Mouse (Mus musculus): Measurements from ENCODE around the gene Fam178b.
A peak's percentile ranks its signal among the peaks of the same experiment; 100 is the strongest.

The Fam178b gene

GRCm38 (mm10) chr1:36583408-36584116 is 99.4 kb downstream of the Fam178b start:
- no peak for DNase-seq

GRCm38 (mm10) chr1:36582211-36582610 is 100.8 kb downstream of the Fam178b start:
- DNase-seq, result no peak

GRCm38 (mm10) chr1:36581260-36581659 is 101.7 kb downstream of the Fam178b start:
- DNase-seq, result no peak

GRCm38 (mm10) chr1:36580384-36581207 is 102.4 kb downstream of the Fam178b start:
- DNase-seq, result no peak

GRCm38 (mm10) chr1:36579974-36580383 is 103.0 kb downstream of the Fam178b start:
- DNase-seq, result no peak

GRCm38 (mm10) chr1:36576991-36577675 is 105.8 kb downstream of the Fam178b start:
- no peak for DNase-seq

- no peak for DNase-seq
Observed at GRCm38 (mm10) chr1:36575347-36575746, 107.6 kb downstream of the Fam178b start.

- no peak for DNase-seq
Observed at GRCm38 (mm10) chr1:36574196-36574955, 108.6 kb downstream of the Fam178b start.

GRCm38 (mm10) chr1:36573524-36573923 is 109.5 kb downstream of the Fam178b start:
- DNase-seq, result no peak

- DNase-seq, result no peak
Observed at GRCm38 (mm10) chr1:36572709-36573108, 110.3 kb downstream of the Fam178b start.

GRCm38 (mm10) chr1:36572140-36572700 is 110.8 kb downstream of the Fam178b start:
- DNase-seq, result no peak

GRCm38 (mm10) chr1:36571627-36572026 is 111.4 kb downstream of the Fam178b start:
- DNase-seq, result peak; percentile 65

GRCm38 (mm10) chr1:36570320-36570719 is 112.7 kb downstream of the Fam178b start:
- DNase-seq, result no peak

- DNase-seq, result no peak
Observed at GRCm38 (mm10) chr1:36569694-36570276, 113.2 kb downstream of the Fam178b start.

GRCm38 (mm10) chr1:36568776-36569175 is 114.2 kb downstream of the Fam178b start:
- DNase-seq, result no peak

GRCm38 (mm10) chr1:36567818-36568603 is 115.0 kb downstream of the Fam178b start:
- DNase-seq, result no peak

- no peak for DNase-seq
Observed at GRCm38 (mm10) chr1:36566425-36566824, 116.6 kb downstream of the Fam178b start.

GRCm38 (mm10) chr1:36564101-36564500 is 118.9 kb downstream of the Fam178b start:
- DNase-seq, result no peak

GRCm38 (mm10) chr1:36563632-36564031 is 119.4 kb downstream of the Fam178b start:
- no peak for DNase-seq

GRCm38 (mm10) chr1:36563197-36563596 is 119.8 kb downstream of the Fam178b start:
- DNase-seq, result no peak

- no peak for DNase-seq
Observed at GRCm38 (mm10) chr1:36562388-36562787, 120.6 kb downstream of the Fam178b start.

Data from lung, postnatal 14 days (tissue).